Mouse (Mus musculus) myocyte (in vitro differentiated cells): ENCODE data around the gene Gpc5. TPM values are rescaled to one million over a fixed set of nuclear protein-coding genes. Genes with fewer than 3 reads are reported as not detected.

Experiments
- H3K27me3 ChIP-seq: one replicate; pipeline ENCODE4 v1.6.1; 2011; ENCODE audit not compliant: control insufficient read depth, insufficient read depth, insufficient read length
- H3K36me3 ChIP-seq: one replicate; pipeline ENCODE4 v1.6.1; 2011; ENCODE audit not compliant: control insufficient read depth, insufficient read depth
- H3K4me2 ChIP-seq: one replicate; pipeline ENCODE4 v1.6.1; 2011; ENCODE audit warnings: low read depth, control low read depth
- H3K4me3 ChIP-seq: one replicate; pipeline ENCODE4 v1.5.1; 2011; ENCODE audit warnings: mild to moderate bottlenecking, control low read depth, moderate library complexity
- H3K79me2 ChIP-seq: one replicate; pipeline ENCODE4 v1.6.1; 2011; ENCODE audit not compliant: control insufficient read depth, insufficient read depth
- H3ac ChIP-seq: one replicate; pipeline ENCODE4 v1.6.1; 2011; ENCODE audit not compliant: control insufficient read depth, insufficient read length
- CEBPB ChIP-seq: IDR thresholded peaks from 2 replicates; pipeline ENCODE4 v1.6.1; 2011; ENCODE audit warnings: mild to moderate bottlenecking, moderate library complexity; ENCODE audit not compliant: poor library complexity, insufficient read depth, severe bottlenecking
- E2F4 ChIP-seq: IDR thresholded peaks from one replicate; pipeline ENCODE4 v1.6.1; 2011; ENCODE audit warnings: mild to moderate bottlenecking, control low read depth, moderate library complexity; ENCODE audit not compliant: insufficient read depth
- MAX ChIP-seq: IDR thresholded peaks from one replicate; pipeline ENCODE4 v1.6.1; 2011; ENCODE audit warnings: low read depth, mild to moderate bottlenecking, control low read depth
- MYOD1 ChIP-seq, 3 experiments: IDR thresholded peaks; one replicate each; pipeline ENCODE4 v1.6.1; 2011; ENCODE audit warnings: control low read depth in 2 of 3, low read depth in 2 of 3, mild to moderate bottlenecking in 2 of 3, moderate library complexity in 1 of 3; ENCODE audit not compliant: insufficient read length in 2 of 3, control insufficient read depth in 1 of 3
- MYOG ChIP-seq, 3 experiments: IDR thresholded peaks; one replicate each; pipeline ENCODE4 v1.6.1; 2011; ENCODE audit warnings: control low read depth in 2 of 3, low read depth in 2 of 3, mild to moderate bottlenecking in 2 of 3; ENCODE audit not compliant: insufficient read length in 2 of 3, control insufficient read depth in 1 of 3, insufficient read depth in 1 of 3
- POLR2A ChIP-seq: IDR thresholded peaks from one replicate; pipeline ENCODE4 v1.6.1; 2011; ENCODE audit warnings: low read depth, mild to moderate bottlenecking, control low read depth, moderate library complexity; ENCODE audit not compliant: insufficient read length
- POLR2AphosphoS2 ChIP-seq: IDR thresholded peaks from one replicate; pipeline ENCODE4 v1.6.1; 2011; ENCODE audit warnings: low read depth, control low read depth; ENCODE audit not compliant: insufficient read length
- REST ChIP-seq: IDR thresholded peaks from one replicate; pipeline ENCODE4 v1.6.1; 2011; ENCODE audit warnings: mild to moderate bottlenecking, control low read depth, moderate library complexity; ENCODE audit not compliant: insufficient read depth, insufficient read length
- SRF ChIP-seq: IDR thresholded peaks from one replicate; pipeline ENCODE4 v1.6.1; 2011; ENCODE audit warnings: low read depth; ENCODE audit not compliant: control insufficient read depth, insufficient read length
- TCF12 ChIP-seq: IDR thresholded peaks from one replicate; pipeline ENCODE4 v1.6.1; 2011; ENCODE audit warnings: mild to moderate bottlenecking, control low read depth; ENCODE audit not compliant: poor library complexity, insufficient read depth, severe bottlenecking
- TCF3 ChIP-seq: IDR thresholded peaks from one replicate; pipeline ENCODE4 v1.6.1; 2011; ENCODE audit warnings: low read depth, control low read depth; ENCODE audit not compliant: insufficient read length
- USF1 ChIP-seq: IDR thresholded peaks from one replicate; pipeline ENCODE4 v1.6.1; 2011; ENCODE audit warnings: low read depth, mild to moderate bottlenecking, control low read depth, moderate library complexity
- polyA plus RNA-seq: library from polyadenylated mRNA; unstranded; fragments of >200 nt; fragmentation: generic; extraction: Trizol; gene quantifications from one replicate; pipeline ENCODE4 v1.2.1, GENCODE M21; 2012; ENCODE audit warnings: missing spikeins

Gpc5 gene
- polyA plus RNA-seq, 1 experiment = not detected

DNA sequence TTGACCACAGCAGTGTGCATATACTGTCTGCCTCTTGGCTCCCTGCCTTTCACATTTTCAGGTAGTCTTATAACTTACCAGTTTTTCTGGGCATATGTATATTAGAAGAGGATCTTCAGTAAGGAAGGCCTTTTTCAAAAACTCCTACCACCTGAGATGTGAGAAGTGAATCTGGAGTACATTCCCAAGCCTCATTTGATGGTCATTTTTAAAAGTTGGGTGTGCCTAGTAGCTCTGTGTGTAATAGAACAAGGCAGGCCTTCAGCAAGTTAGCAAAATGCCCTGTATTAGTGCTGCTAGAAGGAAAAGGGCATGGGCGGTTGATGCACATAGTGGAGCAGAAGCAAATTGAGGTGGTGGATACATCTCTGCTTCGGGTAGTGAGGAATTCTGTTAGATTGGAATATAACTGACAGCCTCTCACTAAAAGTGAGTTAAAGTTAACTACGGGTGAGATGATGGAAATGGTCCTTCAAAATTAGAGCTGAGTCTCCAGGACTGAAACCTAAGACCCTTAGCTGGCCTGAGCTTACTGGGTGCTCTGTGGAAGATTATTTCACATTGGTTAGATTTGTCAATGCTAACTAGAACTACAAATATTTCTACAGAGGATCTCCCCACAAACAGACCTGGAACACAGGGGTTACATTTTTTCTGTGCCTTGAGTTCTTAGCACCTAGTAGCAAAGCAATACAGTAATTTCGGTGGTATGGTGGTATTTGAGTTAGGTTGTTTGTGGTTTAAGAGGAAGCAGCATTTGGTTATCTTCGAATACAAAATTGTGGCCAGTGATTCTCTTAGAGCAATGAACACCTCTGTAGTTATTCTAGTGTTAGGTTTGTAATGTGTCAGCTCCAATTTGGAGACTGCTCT, 43.8 kb upstream of the Gpc5 start:
- peaks cover 18% of the 10 kb centered on the region for H3K79me2 ChIP-seq
- no peaks in the 10 kb centered on the region for H3K27me3 ChIP-seq
- no peak overlapping the region for H3K4me3 ChIP-seq
- no peak overlapping the region for H3ac ChIP-seq
- peaks cover 40% of the 10 kb centered on the region for H3K36me3 ChIP-seq
- no peak overlapping the region for H3K4me2 ChIP-seq
- TF ChIP-seq POLR2A = no peak
- no peak for TF ChIP-seq USF1
- no peak for TF ChIP-seq MAX
- no peak for TF ChIP-seq MYOD1 (IDR thresholded peaks at IDR 0.05; ENCODE audit: control insufficient read depth in 1 of 3, insufficient read length in 2 of 3, low read depth in 2 of 3)
- no peak for TF ChIP-seq CEBPB
- no peak for TF ChIP-seq TCF3

DNA sequence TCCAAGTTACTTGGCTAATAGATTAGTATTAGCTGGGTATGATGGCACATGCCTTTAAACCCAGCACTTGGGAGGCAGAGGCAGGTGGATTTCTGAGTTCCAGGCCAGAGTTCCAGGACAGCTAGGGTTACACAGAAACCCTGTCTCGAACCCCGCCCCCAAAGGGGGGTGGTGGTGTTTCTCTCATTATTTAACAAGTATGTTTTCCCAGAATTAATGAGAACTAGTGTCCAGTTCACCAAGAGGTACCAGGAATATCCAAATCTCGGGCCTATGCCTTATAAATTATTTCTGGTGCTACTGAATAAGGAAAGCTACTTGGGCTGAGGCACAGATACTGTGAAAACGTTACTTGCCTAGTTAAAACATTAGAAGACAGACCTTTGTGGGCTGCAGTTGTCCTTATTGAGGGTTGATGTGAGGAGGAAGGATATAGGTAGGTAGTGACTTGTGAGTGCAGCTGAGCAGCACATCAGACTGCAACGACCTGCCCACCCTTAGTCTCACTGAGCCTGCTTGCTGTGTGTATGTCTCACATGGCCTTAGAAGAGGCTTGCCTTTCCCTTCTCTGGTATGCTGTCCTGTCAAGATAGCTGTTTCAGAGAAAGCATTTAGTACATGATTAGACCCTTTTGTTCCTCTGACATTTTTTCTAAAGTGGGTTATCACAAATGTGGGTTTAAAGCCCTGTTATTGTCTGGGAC, 43.0 kb upstream of the Gpc5 start:
- Histone ChIP-seq H3K79me2 (peaks cover 10% of the 10 kb centered on the region), H3K4me3 (no peak overlapping the region), H3K27me3 (no peaks in the 10 kb centered on the region), H3ac (no peak overlapping the region), H3K4me2 (no peak overlapping the region), H3K36me3 (peaks cover 39% of the 10 kb centered on the region)
- peak; percentile 84 for TF ChIP-seq POLR2AphosphoS2
- no peak for TF ChIP-seq MAX

DNA sequence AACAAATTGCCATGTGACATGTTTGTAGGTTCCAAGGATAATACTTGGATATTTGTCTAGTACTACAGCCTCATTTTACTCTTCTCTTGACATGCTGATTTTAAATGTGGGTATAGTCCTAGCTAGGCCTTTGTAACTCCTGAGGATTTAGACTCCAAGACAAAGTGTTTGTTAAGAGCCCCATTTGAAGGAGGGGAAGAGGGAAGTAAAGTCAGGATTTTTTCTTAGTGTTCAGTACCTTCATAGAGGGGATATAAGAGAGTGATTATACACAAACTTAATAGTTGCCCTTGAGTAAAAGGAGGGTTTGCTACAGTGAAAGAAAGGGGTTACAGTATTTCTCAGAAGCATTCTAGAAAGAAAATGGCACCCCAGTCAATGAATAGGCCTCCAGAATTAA, 42.2 kb upstream of the Gpc5 start:
- no peak overlapping the region for H3ac ChIP-seq
- H3K27me3 ChIP-seq = no peaks in the 10 kb centered on the region
- no peak for TF ChIP-seq TCF12
- H3K36me3 ChIP-seq = peaks cover 37% of the 10 kb centered on the region
- no peak overlapping the region for H3K4me2 ChIP-seq
- H3K79me2 ChIP-seq = peaks cover 2% of the 10 kb centered on the region
- no peak overlapping the region for H3K4me3 ChIP-seq

DNA sequence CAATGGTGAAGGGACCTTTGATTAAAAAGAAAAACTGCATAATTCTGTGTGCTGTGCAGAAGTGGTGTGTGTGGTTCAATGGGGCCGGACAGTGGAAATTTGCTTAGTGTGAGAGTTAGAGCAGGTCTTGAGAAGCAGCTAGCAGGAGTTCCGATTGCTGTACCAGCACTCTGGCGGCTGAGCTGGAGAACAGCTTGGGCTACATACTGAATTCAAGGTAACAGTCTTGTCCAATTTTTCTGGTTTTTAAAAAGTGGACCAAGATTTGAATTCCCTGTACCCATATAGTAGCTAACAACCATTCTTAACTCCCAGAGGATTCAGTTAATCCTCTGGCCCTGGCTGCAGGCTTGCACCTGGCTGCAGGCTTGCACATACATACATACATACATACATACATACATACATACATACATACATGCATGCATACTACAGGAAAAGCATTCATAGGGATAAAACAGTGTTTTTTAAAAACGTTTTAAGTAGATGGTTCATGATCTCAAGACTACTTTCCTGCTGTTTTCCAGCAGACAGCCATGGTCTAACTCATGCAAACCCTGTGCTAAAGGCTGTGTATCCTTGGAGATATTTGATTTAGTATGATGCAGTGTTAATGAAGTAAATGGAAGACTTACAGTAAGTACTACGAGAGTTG, 40.8 kb upstream of the Gpc5 start:
- Histone ChIP-seq H3K4me3 (no peak overlapping the region), H3K79me2 (no peaks in the 10 kb centered on the region), H3ac (no peak overlapping the region), H3K4me2 (no peak overlapping the region), H3K27me3 (no peaks in the 10 kb centered on the region), H3K36me3 (peaks cover 31% of the 10 kb centered on the region)
- TF ChIP-seq TCF3 (no peak), CEBPB (no peak), USF1 (no peak), MYOG (IDR thresholded peaks at IDR 0.05; ENCODE audit: control insufficient read depth in 1 of 3, insufficient read depth in 1 of 3, insufficient read length in 2 of 3, low read depth in 2 of 3) (no peak), MAX (no peak), E2F4 (no peak), MYOD1 (IDR thresholded peaks at IDR 0.05; ENCODE audit: control insufficient read depth in 1 of 3, insufficient read length in 2 of 3, low read depth in 2 of 3) (no peak), REST (no peak), SRF (no peak), POLR2A (no peak), POLR2AphosphoS2 (no peak)

DNA sequence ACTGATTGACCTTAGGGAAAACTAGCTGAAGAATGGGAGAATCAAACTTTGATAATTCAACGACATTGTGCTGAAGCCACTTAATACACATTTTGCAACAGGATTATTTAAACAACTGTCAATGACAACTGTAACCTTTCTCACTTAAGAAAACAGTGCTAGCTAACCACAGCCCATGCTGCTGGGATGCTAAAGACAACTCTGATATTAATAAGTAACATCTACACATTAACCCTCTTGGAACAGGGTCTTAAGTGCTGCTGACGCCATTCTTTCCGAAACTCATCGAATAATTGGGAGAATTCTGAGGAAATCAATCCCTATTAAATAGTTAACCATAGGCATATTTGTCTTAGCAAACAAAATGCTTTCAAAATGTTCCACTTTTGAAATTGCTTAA, 39.6 kb upstream of the Gpc5 start:
- Histone ChIP-seq H3K4me3 (no peak overlapping the region), H3K79me2 (no peaks in the 10 kb centered on the region), H3K36me3 (peaks cover 20% of the 10 kb centered on the region), H3ac (no peak overlapping the region), H3K4me2 (no peak overlapping the region), H3K27me3 (no peaks in the 10 kb centered on the region)
- TF ChIP-seq SRF (no peak), MAX (no peak), REST (no peak), E2F4 (no peak), MYOD1 (IDR thresholded peaks at IDR 0.05; ENCODE audit: control insufficient read depth in 1 of 3, insufficient read length in 2 of 3, low read depth in 2 of 3) (no peak), POLR2A (no peak), MYOG (IDR thresholded peaks at IDR 0.05; ENCODE audit: control insufficient read depth in 1 of 3, insufficient read depth in 1 of 3, insufficient read length in 2 of 3, low read depth in 2 of 3) (no peak), USF1 (no peak), TCF3 (no peak), TCF12 (no peak), CEBPB (no peak), POLR2AphosphoS2 (no peak)
